Mouse (Mus musculus): ENCODE measurements around the gene Rsf1. TPM values are rescaled to one million over a fixed set of nuclear protein-coding genes. Genes with fewer than 3 reads are reported as not detected.

Gene Rsf1
- polyA plus RNA-seq, 1 experiment from 2014 or later = 24.3 TPM

- ATAC-seq (ENCODE audit: low FRiP score) = no peak
- Histone ChIP-seq H3K4me2 (no peak overlapping the region), H3K4me1 (peaks cover 17% of the 10 kb centered on the region), H3K27me3 (replicated peaks) (no peaks in the 10 kb centered on the region), H3K9ac (replicated peaks) (no peak overlapping the region), H3K4me3 (replicated peaks) (no peak overlapping the region), H3K36me3 (peaks cover 16% of the 10 kb centered on the region), H3K27ac (replicated peaks) (no peak overlapping the region), H3K9me3 (replicated peaks) (no peaks in the 10 kb centered on the region)
- 26% methylated on average over 14 of the region's 14 CpGs for WGBS
These were observed 149.3 kb downstream of the Rsf1 start for GRCm38 (mm10) chr7:97728666-97729614.

DNA sequence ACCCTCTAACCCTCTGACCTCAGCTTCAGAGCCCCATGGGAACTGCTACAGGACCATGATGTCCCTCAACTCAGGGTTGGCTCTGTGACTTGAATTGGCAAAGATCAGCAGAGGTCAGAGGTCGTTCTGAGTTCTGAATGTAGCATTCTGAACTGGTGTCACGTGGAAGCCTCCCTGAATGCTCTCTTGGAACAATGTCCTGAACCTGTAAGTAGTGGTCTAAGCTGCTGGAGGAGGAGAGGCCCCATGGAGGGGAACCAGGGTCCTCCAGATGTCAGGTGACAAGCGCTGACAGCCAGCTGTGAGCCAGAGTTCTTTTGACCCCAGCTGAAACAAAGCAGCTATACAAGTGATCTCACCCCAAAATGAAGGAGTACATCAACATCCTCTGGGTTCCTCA is 150.7 kb downstream of the Rsf1 start:
- no peak overlapping the region for H3K9ac ChIP-seq (replicated peaks)
- no peak overlapping the region for H3K4me3 ChIP-seq (replicated peaks)
- no peaks in the 10 kb centered on the region for H3K9me3 ChIP-seq (replicated peaks)
- 46% methylated on average over 3 of the region's 3 CpGs for WGBS
- no peak for ATAC-seq (ENCODE audit: low FRiP score)
- H3K27me3 ChIP-seq (replicated peaks) = no peaks in the 10 kb centered on the region
- H3K27ac ChIP-seq (replicated peaks) = no peak overlapping the region
- H3K4me2 ChIP-seq = no peak overlapping the region
- peaks cover 10% of the 10 kb centered on the region for H3K36me3 ChIP-seq
- H3K4me1 ChIP-seq = peaks cover 22% of the 10 kb centered on the region

- 95% methylated on average over 5 of the region's 5 CpGs for WGBS
- no peak overlapping the region for H3K27ac ChIP-seq (replicated peaks)
- no peak for ATAC-seq (ENCODE audit: low FRiP score)
- H3K4me3 ChIP-seq (replicated peaks) = no peak overlapping the region
- no peaks in the 10 kb centered on the region for H3K36me3 ChIP-seq
- H3K4me2 ChIP-seq = no peak overlapping the region
- H3K9ac ChIP-seq (replicated peaks) = no peak overlapping the region
- no peaks in the 10 kb centered on the region for H3K27me3 ChIP-seq (replicated peaks)
- no peaks in the 10 kb centered on the region for H3K9me3 ChIP-seq (replicated peaks)
- peaks cover 43% of the 10 kb centered on the region for H3K4me1 ChIP-seq
These were observed 153.9 kb downstream of the Rsf1 start for GRCm38 (mm10) chr7:97733606-97734005.

DNA sequence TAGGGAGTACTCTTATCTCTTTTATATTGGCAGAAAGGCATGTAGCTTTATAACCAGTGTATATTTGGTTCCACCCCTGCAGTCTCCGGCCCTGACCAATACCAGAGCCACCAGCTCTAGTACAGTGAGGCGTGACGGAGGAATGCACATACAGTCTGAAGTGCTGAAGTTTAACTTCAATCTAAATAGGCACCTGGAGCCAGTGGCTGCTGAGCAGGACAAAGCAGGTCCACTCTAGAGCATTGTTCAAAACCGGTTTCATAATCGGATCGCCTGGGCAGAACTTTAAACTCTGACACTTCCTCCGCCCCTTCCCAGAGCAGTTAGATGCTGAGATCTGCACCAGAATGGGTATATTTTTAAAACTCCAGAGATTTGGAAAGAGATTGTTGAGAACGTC is 155.3 kb downstream of the Rsf1 start:
- Histone ChIP-seq H3K27me3 (replicated peaks) (no peaks in the 10 kb centered on the region), H3K4me2 (peak overlapping the region; percentile 13; the same call in 1 of the 2 replicates), H3K9ac (replicated peaks) (no peak overlapping the region), H3K27ac (replicated peaks) (no peak overlapping the region), H3K4me3 (replicated peaks) (no peak overlapping the region), H3K4me1 (peaks cover 33% of the 10 kb centered on the region), H3K36me3 (no peaks in the 10 kb centered on the region), H3K9me3 (replicated peaks) (no peaks in the 10 kb centered on the region)
- WGBS = 88% methylated on average over 8 of the region's 8 CpGs
- ATAC-seq (ENCODE audit: low FRiP score) = no peak

DNA sequence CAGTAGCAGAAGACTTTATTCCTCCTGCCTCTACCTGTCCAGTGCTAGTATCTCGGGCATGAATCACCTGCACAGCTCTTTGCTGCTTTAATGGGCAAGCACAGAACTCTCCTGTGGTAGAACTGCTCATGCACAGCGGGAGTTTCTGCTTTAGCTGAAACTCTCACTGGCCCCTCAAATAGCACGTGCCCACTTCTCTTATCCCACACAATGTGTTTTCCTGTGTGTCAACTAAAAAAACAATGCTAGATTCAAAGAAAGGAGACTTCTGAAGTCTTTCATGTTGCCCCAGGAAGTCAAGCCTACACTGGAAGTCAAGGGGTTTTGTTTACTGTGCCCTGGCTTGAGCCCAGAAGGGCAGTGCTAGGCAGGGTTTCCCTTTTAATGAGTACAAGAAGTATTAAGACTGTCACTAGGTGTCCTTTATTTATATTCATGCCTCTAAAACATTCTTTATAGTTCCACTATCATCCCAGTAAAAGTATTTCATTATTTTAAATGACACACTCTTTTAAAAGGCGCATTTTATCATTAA is 156.3 kb downstream of the Rsf1 start:
- no peak overlapping the region for H3K9ac ChIP-seq (replicated peaks)
- H3K36me3 ChIP-seq = no peaks in the 10 kb centered on the region
- no peaks in the 10 kb centered on the region for H3K27me3 ChIP-seq (replicated peaks)
- no peak overlapping the region for H3K27ac ChIP-seq (replicated peaks)
- no peak for ATAC-seq (ENCODE audit: low FRiP score)
- peak overlapping the region; percentile 13 for H3K4me2 ChIP-seq
- 45% methylated on average over 4 of the region's 4 CpGs for WGBS
- no peak overlapping the region for H3K4me3 ChIP-seq (replicated peaks)
- no peaks in the 10 kb centered on the region for H3K9me3 ChIP-seq (replicated peaks)
- H3K4me1 ChIP-seq = peaks cover 33% of the 10 kb centered on the region

DNA sequence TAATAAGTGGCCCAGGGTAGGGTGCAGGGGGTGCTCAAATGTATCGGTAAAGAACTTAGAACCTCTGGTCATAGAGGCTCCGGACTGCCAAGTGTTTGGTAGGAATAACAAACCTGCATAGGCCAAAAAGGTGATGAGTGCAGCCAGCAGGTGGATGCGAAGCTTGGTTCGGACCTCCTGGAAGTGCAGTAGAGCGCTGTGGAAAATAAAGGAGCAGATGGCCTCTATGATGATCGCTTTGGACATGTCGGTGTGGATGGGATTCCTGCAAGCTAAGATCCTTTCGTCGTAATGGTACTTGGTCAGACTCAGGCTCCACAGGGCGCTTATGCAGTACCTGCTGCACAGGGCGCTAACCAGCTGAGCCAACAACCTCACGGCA is 157.6 kb downstream of the Rsf1 start:
- 8% methylated on average over 12 of the region's 12 CpGs for WGBS
- Histone ChIP-seq H3K4me1 (peaks cover 27% of the 10 kb centered on the region), H3K27me3 (replicated peaks) (no peaks in the 10 kb centered on the region), H3K4me2 (peak overlapping the region; percentile 96), H3K4me3 (replicated peaks) (peak overlapping the region; percentile 70), H3K9ac (replicated peaks) (peak overlapping the region; percentile 64), H3K27ac (replicated peaks) (peak overlapping the region; percentile 45; the same call in 1 of the 2 replicates), H3K36me3 (no peaks in the 10 kb centered on the region), H3K9me3 (replicated peaks) (no peaks in the 10 kb centered on the region)
- peak; percentile 46; the same call in 1 of the 2 replicates for ATAC-seq (ENCODE audit: low FRiP score)

- no peaks in the 10 kb centered on the region for H3K9me3 ChIP-seq (replicated peaks)
- ATAC-seq (ENCODE audit: low FRiP score) = peak; percentile 91
- H3K4me1 ChIP-seq = peaks cover 27% of the 10 kb centered on the region
- peak within 1 kb of the TSS; percentile 96 for H3K4me2 ChIP-seq
- no peaks in the 10 kb centered on the region for H3K36me3 ChIP-seq
- no peaks in the 10 kb centered on the region for H3K27me3 ChIP-seq (replicated peaks)
- H3K9ac ChIP-seq (replicated peaks) = peak within 1 kb of the TSS; percentile 64
- H3K27ac ChIP-seq (replicated peaks) = peak within 1 kb of the TSS; percentile 45
- H3K4me3 ChIP-seq (replicated peaks) = peak within 1 kb of the TSS; percentile 70
- WGBS = under 1% methylated on average over 48 of the region's 64 CpGs
These were observed 158.2 kb downstream of the Rsf1 start, which contains the start of gene Aqp11 for GRCm38 (mm10) chr7:97737638-97738456. Gene Aqp11, minus strand, starts transcription at chr7:97738289.

GRCm38 (mm10) chr7:97740948-97741347 is 161.3 kb downstream of the Rsf1 start:
- H3K36me3 ChIP-seq = no peaks in the 10 kb centered on the region
- no peak overlapping the region for H3K9ac ChIP-seq (replicated peaks)
- no peaks in the 10 kb centered on the region for H3K9me3 ChIP-seq (replicated peaks)
- H3K4me2 ChIP-seq = no peak overlapping the region
- WGBS = 69% methylated on average over 10 of the region's 10 CpGs
- H3K4me3 ChIP-seq (replicated peaks) = no peak overlapping the region
- no peaks in the 10 kb centered on the region for H3K27me3 ChIP-seq (replicated peaks)
- H3K4me1 ChIP-seq = peaks cover 21% of the 10 kb centered on the region
- no peak overlapping the region for H3K27ac ChIP-seq (replicated peaks)
- ATAC-seq (ENCODE audit: low FRiP score) = no peak

GRCm38 (mm10) chr7:97741756-97742291 is 162.1 kb downstream of the Rsf1 start:
- Histone ChIP-seq H3K9me3 (replicated peaks) (no peaks in the 10 kb centered on the region), H3K9ac (replicated peaks) (no peak overlapping the region), H3K4me1 (peaks cover 14% of the 10 kb centered on the region), H3K4me3 (replicated peaks) (no peak overlapping the region), H3K27ac (replicated peaks) (no peak overlapping the region), H3K27me3 (replicated peaks) (no peaks in the 10 kb centered on the region), H3K4me2 (no peak overlapping the region), H3K36me3 (no peaks in the 10 kb centered on the region)
- ATAC-seq (ENCODE audit: low FRiP score) = no peak
- WGBS = 19% methylated on average over 1 of the region's 1 CpGs
